Mouse (Mus musculus): Measurements from ENCODE around the gene Dis3l2.

Gene Dis3l2

GRCm38 (mm10) chr1:86733160-86733821 lies 29.7 kb downstream of the Dis3l2 start:
- no peak for DNase-seq (ENCODE audit: low read depth, low spot score)

DNA sequence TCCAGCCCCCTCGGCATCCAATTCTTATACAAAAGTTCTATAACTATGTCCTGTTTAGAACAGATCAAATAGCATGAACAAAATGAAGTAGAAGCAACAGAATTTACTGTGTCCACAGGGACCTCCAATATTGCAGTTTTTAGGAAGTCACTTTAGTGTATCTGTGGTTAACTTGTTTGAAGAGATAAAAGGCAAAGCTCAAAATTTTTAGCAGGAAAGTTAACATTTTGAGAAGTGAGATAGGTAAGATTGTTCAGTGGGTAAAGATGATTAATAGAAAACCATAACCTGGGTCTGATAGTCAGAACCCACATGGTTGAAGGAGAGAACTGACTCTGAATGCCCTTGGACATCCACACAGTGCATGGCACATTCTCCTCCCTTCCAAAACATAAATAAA lies 32.8 kb downstream of the Dis3l2 start:
- DNase-seq (ENCODE audit: low read depth, low spot score) = no peak

DNA sequence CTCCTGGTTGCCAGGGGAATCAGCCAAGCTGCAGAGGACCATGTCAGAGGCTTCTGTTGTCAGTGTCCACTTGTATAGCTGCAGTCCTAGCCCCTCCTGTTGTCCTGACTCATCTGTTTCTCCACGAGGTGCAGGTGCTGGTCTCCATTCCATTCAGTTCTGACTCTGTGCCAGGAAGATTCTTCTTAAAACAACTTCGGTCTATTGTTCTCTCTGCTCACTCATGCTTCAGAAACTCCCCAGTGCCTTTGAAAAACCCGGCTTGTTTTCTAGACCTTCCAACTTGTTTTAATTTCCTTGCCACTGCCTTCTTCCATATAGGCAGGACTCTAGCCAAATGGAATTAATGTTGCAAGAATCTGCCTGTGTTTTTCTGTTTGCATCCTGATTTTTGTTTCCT lies 39.3 kb downstream of the Dis3l2 start:
- DNase-seq (ENCODE audit: low read depth, low spot score) = no peak

- DNase-seq (ENCODE audit: low read depth, low spot score) = no peak
Observed at GRCm38 (mm10) chr1:86747034-86747433, 43.4 kb downstream of the Dis3l2 start.

GRCm38 (mm10) chr1:86750094-86750493 lies 46.5 kb downstream of the Dis3l2 start:
- no peak for DNase-seq (ENCODE audit: low read depth, low spot score)

DNA sequence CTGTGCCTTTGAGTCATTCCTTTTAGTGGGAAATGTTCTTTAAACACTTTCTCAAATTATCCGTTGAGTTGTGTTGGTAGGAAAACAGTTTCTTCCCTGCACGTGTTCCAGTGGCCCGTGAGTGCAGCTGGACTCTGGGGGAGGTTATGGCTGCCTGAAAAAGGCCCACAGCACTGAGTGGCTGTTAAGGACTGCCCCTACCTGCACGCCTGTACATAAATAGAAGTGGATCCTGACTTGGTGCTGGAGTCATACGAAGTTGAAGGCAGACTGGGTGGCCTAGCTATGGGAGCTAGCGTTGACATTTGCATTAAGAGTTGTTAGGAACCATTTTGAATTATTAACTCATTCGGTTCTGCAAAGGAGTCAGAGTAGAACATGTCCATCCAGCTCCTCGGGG lies 49.8 kb downstream of the Dis3l2 start:
- no peak for DNase-seq (ENCODE audit: low read depth, low spot score)

DNA sequence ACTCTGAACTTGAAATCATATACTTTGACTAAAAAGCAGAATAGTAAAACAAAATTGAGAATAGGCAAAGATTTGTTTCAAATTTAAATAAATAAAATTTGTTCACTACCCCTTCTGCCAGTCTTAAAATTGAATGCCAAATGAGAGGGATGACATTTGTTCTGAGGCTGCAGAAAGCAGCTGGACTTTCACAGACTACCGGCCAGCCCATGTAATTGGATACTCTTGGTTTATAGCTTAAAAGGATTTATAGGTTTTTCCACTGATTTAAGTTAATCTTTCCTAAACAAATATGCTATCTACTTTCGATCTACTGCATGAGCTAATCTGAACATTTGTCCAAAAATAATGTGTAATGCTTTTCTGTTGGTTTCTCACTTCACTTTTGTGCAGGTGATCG lies 50.7 kb downstream of the Dis3l2 start:
- no peak for DNase-seq (ENCODE audit: low read depth, low spot score)

DNA sequence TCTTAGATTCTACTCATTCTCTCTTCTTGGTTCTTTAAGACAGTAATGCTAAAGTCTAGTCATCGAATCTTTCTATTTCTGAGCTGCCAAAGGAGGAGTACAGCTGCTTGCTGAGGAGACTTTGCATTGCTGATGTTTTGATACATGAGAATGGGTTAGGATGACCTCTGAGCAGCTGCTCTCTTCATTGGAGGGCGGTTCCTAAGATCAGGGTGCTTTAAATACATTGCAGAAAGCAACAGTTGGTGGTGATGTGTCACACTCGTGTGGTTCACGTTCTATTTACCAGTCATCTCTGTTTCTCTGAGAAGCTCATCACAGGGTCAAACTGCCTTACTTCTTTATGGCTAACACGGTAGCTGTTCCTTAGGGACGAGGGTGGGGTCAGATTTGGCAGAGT lies 54.5 kb downstream of the Dis3l2 start:
- no peak for DNase-seq (ENCODE audit: low read depth, low spot score)

- no peak for DNase-seq (ENCODE audit: low read depth, low spot score)
Observed at GRCm38 (mm10) chr1:86762161-86762560, 58.6 kb downstream of the Dis3l2 start.

GRCm38 (mm10) chr1:86801241-86801640 lies 97.6 kb downstream of the Dis3l2 start:
- no peak for DNase-seq (ENCODE audit: low read depth, low spot score)

DNA sequence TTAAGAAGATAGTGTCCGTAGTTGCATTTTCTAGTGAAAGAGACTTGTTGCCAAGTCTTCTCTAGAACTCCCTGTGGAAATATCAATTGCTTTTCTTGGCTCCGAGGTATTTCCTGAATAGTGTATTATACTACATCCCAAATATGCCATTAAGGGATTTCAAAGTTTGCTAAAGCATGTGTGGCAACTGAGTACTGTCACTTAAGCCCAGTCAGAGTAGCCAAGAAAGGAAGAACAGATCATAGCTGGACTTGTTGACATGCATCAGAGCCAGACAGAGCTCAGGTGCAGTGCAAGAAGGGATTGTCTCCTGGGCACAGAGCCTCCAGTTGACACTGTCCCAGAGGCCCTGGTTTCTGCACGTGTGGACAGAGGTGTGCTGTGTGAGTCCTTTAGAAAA lies 108.1 kb downstream of the Dis3l2 start:
- no peak for DNase-seq (ENCODE audit: low read depth, low spot score)

GRCm38 (mm10) chr1:86822266-86822665 lies 118.7 kb downstream of the Dis3l2 start:
- no peak for DNase-seq (ENCODE audit: low read depth, low spot score)

DNA sequence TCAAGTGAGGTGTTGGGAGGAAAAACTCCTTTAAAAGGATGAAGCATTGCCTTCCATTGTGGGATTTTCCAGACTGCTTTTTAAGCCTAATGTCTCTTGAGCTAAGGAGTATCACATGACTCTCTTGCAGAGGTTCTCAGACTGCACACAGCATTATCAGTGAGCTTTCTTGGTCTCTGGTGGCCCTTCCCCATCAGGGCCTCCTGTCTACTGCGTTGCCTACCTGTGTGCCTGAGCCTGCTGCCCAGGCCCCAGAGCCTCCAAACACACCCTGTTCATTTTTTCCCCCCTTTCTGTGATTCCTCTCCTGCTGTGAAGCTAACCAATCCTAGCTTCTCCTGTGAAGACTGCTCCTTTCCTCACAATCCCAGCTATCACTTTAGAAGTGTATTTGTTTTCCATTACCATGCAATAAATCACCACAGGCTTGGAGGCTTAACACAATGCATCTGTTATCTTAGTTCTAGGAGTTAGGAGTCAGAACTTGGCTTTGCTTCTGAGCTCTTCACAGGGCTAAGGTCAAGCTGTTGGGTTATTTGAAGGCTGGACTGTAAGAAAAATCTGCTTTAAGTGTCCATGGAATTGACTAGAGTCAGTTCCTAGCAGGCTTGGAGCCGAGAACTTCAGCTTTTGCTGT lies 130.9 kb downstream of the Dis3l2 start:
- peak; percentile 28 for DNase-seq (ENCODE audit: low read depth, low spot score)

DNA sequence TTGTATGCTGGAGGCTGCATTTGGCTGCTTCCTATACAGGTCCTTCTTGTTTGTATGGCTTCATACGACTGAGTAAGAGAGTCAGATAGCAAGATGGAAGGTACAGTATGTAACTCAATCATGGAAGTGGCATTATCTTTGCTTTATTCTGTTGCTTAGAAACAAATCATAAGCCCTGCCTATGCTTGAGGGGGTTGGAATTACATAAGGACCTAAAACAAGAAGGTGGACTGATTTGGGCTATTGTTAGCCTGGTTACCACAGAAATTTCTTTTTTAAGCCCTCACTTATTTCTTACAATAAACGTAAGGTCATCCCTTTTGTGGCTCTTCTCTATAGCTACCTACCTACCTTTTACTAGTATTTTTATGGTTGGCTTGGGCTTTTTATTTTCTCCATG lies 131.4 kb downstream of the Dis3l2 start:
- no peak for DNase-seq (ENCODE audit: low read depth, low spot score)

GRCm38 (mm10) chr1:86850754-86851153 lies 147.1 kb downstream of the Dis3l2 start:
- no peak for DNase-seq (ENCODE audit: low read depth, low spot score)

DNA sequence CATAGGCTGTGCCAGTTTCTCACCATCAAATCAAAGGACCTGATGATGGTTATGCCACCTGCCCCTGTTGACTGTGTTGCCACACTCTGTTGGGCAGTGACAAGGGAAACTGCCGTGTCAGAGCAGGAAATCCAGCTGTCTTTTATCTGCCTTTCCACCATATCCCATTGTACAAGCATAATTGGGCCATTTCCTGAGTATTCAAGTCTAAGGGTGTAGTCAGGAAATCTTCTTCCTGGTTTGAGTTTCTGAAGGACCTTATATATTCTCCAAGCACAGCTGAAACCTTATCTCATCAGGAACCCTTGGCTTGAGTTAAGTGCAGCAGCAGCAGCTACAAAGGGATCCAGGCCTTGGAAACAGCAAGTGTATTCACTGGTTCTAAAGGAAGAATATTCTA lies 155.3 kb downstream of the Dis3l2 start:
- no peak for DNase-seq (ENCODE audit: low read depth, low spot score)

GRCm38 (mm10) chr1:86859371-86859770 lies 155.8 kb downstream of the Dis3l2 start:
- DNase-seq (ENCODE audit: low read depth, low spot score) = peak; percentile 12

- DNase-seq (ENCODE audit: low read depth, low spot score) = peak; percentile 9
Observed at GRCm38 (mm10) chr1:86873745-86874144, 170.1 kb downstream of the Dis3l2 start.

- DNase-seq (ENCODE audit: low read depth, low spot score) = no peak
Observed at GRCm38 (mm10) chr1:86878743-86879142, 175.1 kb downstream of the Dis3l2 start.

DNA sequence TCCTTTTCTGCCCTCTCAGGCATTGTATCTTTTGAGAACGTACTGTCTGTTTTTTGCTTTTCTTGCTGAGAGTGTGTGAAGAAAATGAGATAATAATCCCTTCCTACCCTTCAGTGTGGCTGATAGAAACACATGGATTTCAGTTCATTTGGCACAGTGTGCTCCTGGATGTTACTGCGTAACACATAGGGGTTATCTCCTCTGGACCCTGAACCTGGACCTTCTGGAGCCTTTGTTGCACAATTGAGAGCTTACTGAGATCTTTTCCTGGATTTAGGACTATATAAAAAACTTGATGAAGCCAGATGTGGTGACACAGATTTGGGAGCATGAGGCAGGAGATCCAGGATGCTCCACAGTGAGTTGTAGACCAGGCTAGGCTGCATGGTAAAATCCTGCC lies 175.9 kb downstream of the Dis3l2 start:
- DNase-seq (ENCODE audit: low read depth, low spot score) = no peak

- no peak for DNase-seq (ENCODE audit: low read depth, low spot score)
Observed at GRCm38 (mm10) chr1:86887060-86887459, 183.5 kb downstream of the Dis3l2 start.

GRCm38 (mm10) chr1:86912481-86912880 lies 208.9 kb downstream of the Dis3l2 start:
- no peak for DNase-seq (ENCODE audit: low read depth, low spot score)

DNA sequence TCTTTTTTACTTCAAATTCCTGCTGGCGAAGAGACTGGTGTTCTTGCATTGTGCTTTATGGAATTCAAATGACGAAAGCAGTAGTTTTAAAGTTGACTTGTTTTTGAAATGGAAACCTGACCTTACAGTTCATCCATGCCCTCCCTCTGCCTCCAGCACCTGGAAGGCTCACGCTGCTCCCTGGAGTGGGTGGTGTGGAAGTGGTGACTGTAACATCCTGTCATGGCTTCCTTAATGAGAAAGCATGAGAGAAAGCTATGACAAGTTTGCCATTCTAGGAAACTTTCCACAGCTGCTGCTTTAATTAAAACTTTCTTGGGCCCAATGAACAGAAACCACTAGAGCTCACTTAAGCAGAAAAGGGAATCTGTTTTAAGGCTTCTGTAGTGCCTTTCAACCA lies 210.3 kb downstream of the Dis3l2 start:
- DNase-seq (ENCODE audit: low read depth, low spot score) = no peak

GRCm38 (mm10) chr1:86914697-86915096 lies 211.1 kb downstream of the Dis3l2 start:
- no peak for DNase-seq (ENCODE audit: low read depth, low spot score)
